Mouse (Mus musculus) lung, postnatal 0 days (tissue): ENCODE results near the gene Ifna1. TPM values are rescaled to one million over a fixed set of nuclear protein-coding genes. Genes with fewer than 3 reads are reported as not detected.
A peak's percentile ranks its signal among the peaks of the same experiment; 100 is the strongest.

Experiments used
- ATAC-seq: fragments of 200-750 bp; cut with Nextera tagmentation; 2 replicates; pipeline ENCODE4 v1.8.0; 2017; ENCODE audit warnings: moderate library complexity
- DNase-seq: peaks from one replicate; pipeline ENCODE4 v3.0.0-alpha.2; 2016; ENCODE audit warnings: low spot score
- H3K27ac ChIP-seq: fragments of 300-500 bp; sonication (generic); 2 replicates; pipeline ENCODE4 v1.5.1; 2014; ENCODE audit warnings: antibody characterized with exemption, mild to moderate bottlenecking, low read length, mixed read lengths
- H3K27me3 ChIP-seq: fragments of 300-500 bp; sonication (generic); replicated peaks from 2 replicates; pipeline ENCODE4 v1.6.1; 2014; ENCODE audit warnings: low read length, mixed read lengths; ENCODE audit not compliant: insufficient read depth
- H3K36me3 ChIP-seq: fragments of 300-500 bp; sonication (generic); 2 replicates; pipeline ENCODE4 v1.6.1; 2014; ENCODE audit warnings: low read length, mixed read lengths; ENCODE audit not compliant: insufficient read depth
- H3K4me1 ChIP-seq: fragments of 300-500 bp; sonication (generic); 2 replicates; pipeline ENCODE4 v1.6.1; 2014; ENCODE audit warnings: antibody characterized with exemption, low read depth, low read length, mixed read lengths; ENCODE audit not compliant: insufficient read depth
- H3K4me2 ChIP-seq: fragments of 300-500 bp; sonication (generic); replicated peaks from 2 replicates; pipeline ENCODE4 v1.6.1; 2014; ENCODE audit warnings: low read depth, mild to moderate bottlenecking, low read length, moderate library complexity, mixed read lengths
- H3K4me3 ChIP-seq: fragments of 300-500 bp; sonication (generic); 2 replicates; pipeline ENCODE4 v1.5.1; 2014; ENCODE audit warnings: low read depth, low read length
- H3K9ac ChIP-seq: fragments of 300-500 bp; sonication (generic); replicated peaks from 2 replicates; pipeline ENCODE4 v1.6.1; 2014; ENCODE audit warnings: low read depth, mild to moderate bottlenecking
- H3K9me3 ChIP-seq: fragments of 300-500 bp; sonication (generic); 2 replicates; pipeline ENCODE4 v1.6.1; 2016; ENCODE audit warnings: low read length, mixed read lengths
- CTCF ChIP-seq: IDR thresholded peaks from 2 replicates; pipeline ENCODE4 v1.5.1; 2016; ENCODE audit warnings: antibody characterized with exemption, mild to moderate bottlenecking
- EP300 ChIP-seq: IDR thresholded peaks from 2 replicates; pipeline ENCODE4 v1.6.1; 2016; ENCODE audit warnings: antibody characterized with exemption, mild to moderate bottlenecking, control low read depth
- WGBS: fragments of 180-500 bp; shearing (Covaris S2); extraction: QIAGEN DNeasy Blood & Tissue Kit; methylation state at CpG from one replicate; pipeline ENCODE4 v1.1.7; 2014; 5-methylcytosine and 5-hydroxymethylcytosine counted together
- polyA plus RNA-seq: library from polyadenylated mRNA; unstranded; fragments of >200 nt; fragmentation: Nextera tagmentation; extraction: Ambion mirVana; gene quantifications from 2 replicates; pipeline ENCODE4 v1.2.1, GENCODE M21; 2015

Gene Ifna1
- polyA plus RNA-seq, 1 experiment from 2014 or later, result not detected

DNA sequence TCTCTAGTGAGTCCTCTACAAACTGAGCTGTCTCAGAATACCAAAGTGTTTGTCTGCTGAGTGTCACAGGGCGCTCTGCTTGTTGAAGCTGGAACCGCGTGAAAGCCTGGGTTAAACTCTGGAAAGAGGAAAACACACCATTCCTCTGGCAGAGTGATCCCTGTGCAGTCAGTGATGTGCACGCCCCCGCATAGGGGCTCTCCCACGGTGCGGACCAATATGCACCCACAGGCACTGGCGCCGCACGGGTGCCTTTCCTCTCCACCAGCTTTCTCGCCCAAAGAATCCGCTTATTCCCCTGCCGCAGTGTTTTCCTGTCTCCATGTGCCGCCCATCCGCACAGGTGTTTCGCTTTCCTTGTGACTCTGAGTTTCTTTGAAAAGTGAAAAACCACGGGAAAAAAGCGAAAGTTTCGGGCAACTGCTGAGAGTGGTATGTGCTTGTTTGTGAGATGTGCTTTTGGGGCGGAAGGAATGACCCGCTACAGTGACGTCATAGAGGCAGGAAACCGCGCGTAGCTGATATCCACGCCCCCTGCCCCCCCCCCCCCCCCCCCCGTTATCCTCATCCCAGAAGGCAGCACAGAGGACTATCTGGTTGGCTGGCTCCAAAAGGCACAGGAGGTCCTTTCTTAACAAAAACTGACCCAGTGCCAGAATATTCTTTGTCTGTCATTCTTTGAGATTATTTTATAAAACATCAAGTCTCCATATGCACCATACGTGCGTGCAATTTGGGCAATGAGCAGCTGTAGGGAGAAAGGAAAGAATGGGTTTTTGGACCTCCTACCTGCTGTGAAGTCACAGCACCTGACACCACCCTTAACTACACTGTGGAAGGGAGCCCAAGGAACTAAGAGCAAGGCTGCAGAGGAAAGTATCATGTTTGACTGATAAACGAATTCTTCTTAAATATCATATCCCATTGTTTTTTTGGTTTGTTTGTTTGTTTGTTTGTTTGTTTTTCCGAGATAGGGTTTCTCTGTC, 18.3 kb downstream of the Ifna1 start:
- H3K4me2 ChIP-seq, result peak overlapping the region; percentile 63
- no peaks in the 10 kb centered on the region for H3K4me1 ChIP-seq
- WGBS, result 4% methylated on average over 31 of the region's 31 CpGs
- peak overlapping the region; percentile 42 for H3K4me3 ChIP-seq
- 0 out of 2 replicates have a peak overlapping the region, but pooled peaks have one; percentile 2 for H3K9ac ChIP-seq
- H3K27ac ChIP-seq, result no peak overlapping the region
- no peaks in the 10 kb centered on the region for H3K36me3 ChIP-seq
- H3K27me3 ChIP-seq, result peaks cover 5% of the 10 kb centered on the region; the same call in 1 of the 2 replicates
- TF ChIP-seq EP300 (no peak), CTCF (no peak)
- H3K9me3 ChIP-seq, result no peaks in the 10 kb centered on the region
- DNase-seq, result peak; percentile 71
- peak; percentile 69 for ATAC-seq

DNA sequence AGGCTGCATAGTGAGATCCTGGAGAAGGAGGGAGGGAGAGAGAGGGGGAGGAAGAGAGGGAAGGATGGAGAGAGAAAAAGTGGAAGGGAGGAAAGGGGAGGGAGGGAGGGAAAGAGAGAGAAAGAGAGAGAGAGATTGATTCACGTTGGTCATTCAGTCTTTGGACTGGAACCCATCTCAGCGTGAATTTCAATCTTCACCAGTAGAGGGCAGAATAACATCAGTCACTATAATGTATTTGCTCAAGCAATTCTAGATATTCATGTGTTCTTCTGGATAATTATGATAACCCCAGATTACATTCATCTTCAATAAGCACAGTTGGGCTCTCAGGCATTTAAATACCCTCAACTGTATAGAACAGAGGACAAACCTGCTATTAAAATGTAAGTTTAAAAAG, 22.8 kb downstream of the Ifna1 start:
- Histone ChIP-seq H3K4me3 (no peak overlapping the region), H3K9ac (no peak overlapping the region), H3K27me3 (no peaks in the 10 kb centered on the region), H3K27ac (no peak overlapping the region), H3K4me2 (no peak overlapping the region), H3K9me3 (no peaks in the 10 kb centered on the region), H3K36me3 (no peaks in the 10 kb centered on the region), H3K4me1 (no peaks in the 10 kb centered on the region)
- TF ChIP-seq EP300, result no peak
- peak; percentile 77 for TF ChIP-seq CTCF
- WGBS, result 0% methylated on average over 2 of the region's 2 CpGs
- no peak for ATAC-seq
- DNase-seq, result peak; percentile 57

DNA sequence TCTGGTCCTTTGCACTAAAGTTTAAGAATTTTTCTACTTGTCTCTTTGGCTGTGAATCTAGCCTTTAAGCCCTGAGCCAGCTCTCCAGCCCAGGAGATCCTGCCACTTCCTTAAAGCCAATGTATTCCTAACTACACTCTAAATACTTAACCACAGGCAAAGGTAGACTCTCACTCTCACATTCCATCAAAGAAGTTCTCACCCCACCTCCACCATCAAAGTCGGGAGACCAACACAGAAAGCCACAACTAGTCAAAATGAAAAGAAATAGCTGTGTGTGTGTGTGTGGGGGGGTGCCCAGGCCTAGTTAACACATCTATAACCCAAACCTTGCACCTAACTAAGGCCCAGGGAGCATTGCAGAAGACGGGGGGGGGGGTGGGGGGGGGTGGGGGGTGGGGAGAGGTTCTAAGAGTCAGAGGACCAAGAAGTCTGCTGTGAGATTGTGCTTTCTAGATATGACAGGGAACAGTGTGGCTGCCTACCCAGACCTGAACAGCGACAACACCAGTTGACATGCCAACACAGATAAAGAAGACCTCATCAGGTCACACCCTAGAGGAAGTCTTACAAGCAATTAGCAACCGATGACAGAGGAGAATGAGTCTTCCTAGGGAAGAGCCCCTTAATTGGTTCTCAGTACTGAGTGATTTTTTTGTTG, 25.7 kb downstream of the Ifna1 start:
- Histone ChIP-seq H3K27me3 (no peaks in the 10 kb centered on the region), H3K4me1 (no peaks in the 10 kb centered on the region), H3K9me3 (no peaks in the 10 kb centered on the region), H3K36me3 (no peaks in the 10 kb centered on the region), H3K4me3 (no peak overlapping the region), H3K27ac (no peak overlapping the region), H3K4me2 (no peak overlapping the region), H3K9ac (no peak overlapping the region)
- DNase-seq (no peak), ATAC-seq (no peak)
- WGBS, result 61% methylated on average over 3 of the region's 4 CpGs
- TF ChIP-seq CTCF (no peak), EP300 (no peak)

- no peaks in the 10 kb centered on the region for H3K9me3 ChIP-seq
- DNase-seq (no peak), ATAC-seq (no peak)
- WGBS, result 83% methylated on average over 4 of the region's 4 CpGs
- H3K4me2 ChIP-seq, result no peak overlapping the region
- H3K27me3 ChIP-seq, result no peaks in the 10 kb centered on the region
- no peak overlapping the region for H3K4me3 ChIP-seq
- H3K36me3 ChIP-seq, result no peaks in the 10 kb centered on the region
- H3K9ac ChIP-seq, result no peak overlapping the region
- no peak for TF ChIP-seq EP300
- peak; percentile 2; the same call in 1 of the 2 replicates for TF ChIP-seq CTCF
- no peak overlapping the region for H3K27ac ChIP-seq
- H3K4me1 ChIP-seq, result no peaks in the 10 kb centered on the region
Measured at GRCm38 (mm10) chr4:88876520-88876919, 26.6 kb downstream of the Ifna1 start.

- Histone ChIP-seq H3K4me2 (no peak overlapping the region), H3K27ac (no peak overlapping the region), H3K4me3 (no peak overlapping the region), H3K4me1 (no peaks in the 10 kb centered on the region), H3K36me3 (no peaks in the 10 kb centered on the region), H3K9ac (no peak overlapping the region), H3K9me3 (no peaks in the 10 kb centered on the region), H3K27me3 (no peaks in the 10 kb centered on the region)
- ATAC-seq (no peak), DNase-seq (peak; percentile 20)
- TF ChIP-seq CTCF (no peak), EP300 (no peak)
- 38% methylated on average over 10 of the region's 10 CpGs for WGBS
Measured at GRCm38 (mm10) chr4:88878246-88878645, 28.4 kb downstream of the Ifna1 start.

GRCm38 (mm10) chr4:88878772-88879171, 28.9 kb downstream of the Ifna1 start:
- 59% methylated on average over 4 of the region's 4 CpGs for WGBS
- ATAC-seq (no peak), DNase-seq (no peak)
- TF ChIP-seq EP300, result no peak
- TF ChIP-seq CTCF, result no peak
- Histone ChIP-seq H3K36me3 (no peaks in the 10 kb centered on the region), H3K4me1 (no peaks in the 10 kb centered on the region), H3K27ac (no peak overlapping the region), H3K4me2 (no peak overlapping the region), H3K4me3 (no peak overlapping the region), H3K27me3 (no peaks in the 10 kb centered on the region), H3K9me3 (no peaks in the 10 kb centered on the region), H3K9ac (no peak overlapping the region)
